Mouse (Mus musculus) large intestine, adult 2 months (tissue): ENCODE results near the gene Strc. TPM values are rescaled to one million over a fixed set of nuclear protein-coding genes. Genes with fewer than 3 reads are reported as not detected.
"Not testable (repeated sequence)": the region's sequence is repeated elsewhere in the genome, so short reads cannot be mapped to it uniquely, and the experiment has no call there.

ENCODE experiments used
- DNase-seq: peaks from one replicate; pipeline ENCODE4 v3.0.0-alpha.2; 2012; ENCODE audit warnings: low read depth, low spot score
- WGBS: fragments of 180-500 bp; shearing (Covaris S2); methylation state at CpG from one replicate; pipeline ENCODE4 v1.1.7; 2018; 5-methylcytosine and 5-hydroxymethylcytosine counted together
- polyA plus RNA-seq: library from polyadenylated mRNA; depleted of rRNA; stranded (reverse); fragments of >200 nt; gene quantifications from 2 replicates; pipeline ENCODE4 v1.2.3, GENCODE M21; 2012; rRNA removed

Gene Strc
- 0.19 and 0.41 TPM in 2 replicates for polyA plus RNA-seq

DNA sequence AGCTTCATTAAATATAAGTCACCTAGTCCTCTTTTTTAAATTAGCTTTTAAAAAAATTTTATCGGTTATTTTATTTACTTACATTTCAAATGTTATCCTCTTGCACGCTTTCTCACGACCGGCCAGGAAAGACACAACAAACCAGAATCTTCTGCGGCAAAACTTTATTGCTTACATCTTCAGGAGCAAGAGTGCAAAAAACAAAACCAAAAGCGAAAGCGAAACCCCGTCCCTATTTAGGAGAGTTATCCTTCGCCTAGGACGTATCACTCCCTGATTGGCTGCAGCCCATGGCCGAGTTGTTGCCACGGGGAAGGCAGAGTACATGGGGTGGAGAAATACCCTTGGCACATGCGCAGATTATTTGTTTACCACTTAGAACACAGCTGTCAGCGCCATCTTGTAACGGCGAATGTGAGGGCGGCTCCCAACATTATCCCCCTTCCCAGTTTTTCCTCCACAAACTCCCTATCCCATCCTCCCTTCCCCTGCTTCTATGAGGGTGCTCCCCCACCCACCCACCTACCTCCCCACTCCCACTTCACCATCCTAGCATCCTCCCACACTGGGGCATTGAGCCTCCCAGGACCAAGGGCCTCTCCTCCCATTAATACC is at the start of gene Strc:
Strc (minus strand) TSS at position 208 of the 615 bp plus-strand sequence.
- not testable (repeated sequence) for DNase-seq
- WGBS, result 93% methylated on average over 17 of the region's 17 CpGs

- no peak for DNase-seq
- WGBS, result 98% methylated on average over 1 of the region's 1 CpGs
Measured at GRCm38 (mm10) chr2:121434854-121435253, 47.9 kb upstream of the Strc start.

- no peak for DNase-seq
- WGBS, result 85% methylated on average over 2 of the region's 2 CpGs
Measured at GRCm38 (mm10) chr2:121425890-121426289, 38.9 kb upstream of the Strc start.

DNA sequence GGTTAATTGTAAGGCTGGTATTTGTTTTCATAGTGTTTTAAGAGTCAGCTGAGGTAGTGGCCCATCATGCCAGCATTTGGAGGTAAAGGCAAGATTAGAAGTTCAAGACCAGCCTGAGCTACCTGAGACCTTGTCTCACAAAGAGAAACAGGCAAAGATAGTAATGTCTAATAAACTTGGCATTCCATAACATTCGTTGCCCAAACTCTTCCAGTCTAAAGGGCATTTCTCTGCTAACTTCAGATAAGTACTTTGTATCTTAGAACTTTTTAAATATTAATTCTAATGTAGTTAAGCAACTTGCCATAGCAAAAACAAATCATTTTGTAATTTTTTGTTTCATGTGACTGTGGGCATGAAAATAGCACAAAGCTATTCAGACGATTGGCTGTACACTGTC is 36.2 kb upstream of the Strc start:
- no peak for DNase-seq
- WGBS, result 84% methylated on average over 2 of the region's 2 CpGs

DNA sequence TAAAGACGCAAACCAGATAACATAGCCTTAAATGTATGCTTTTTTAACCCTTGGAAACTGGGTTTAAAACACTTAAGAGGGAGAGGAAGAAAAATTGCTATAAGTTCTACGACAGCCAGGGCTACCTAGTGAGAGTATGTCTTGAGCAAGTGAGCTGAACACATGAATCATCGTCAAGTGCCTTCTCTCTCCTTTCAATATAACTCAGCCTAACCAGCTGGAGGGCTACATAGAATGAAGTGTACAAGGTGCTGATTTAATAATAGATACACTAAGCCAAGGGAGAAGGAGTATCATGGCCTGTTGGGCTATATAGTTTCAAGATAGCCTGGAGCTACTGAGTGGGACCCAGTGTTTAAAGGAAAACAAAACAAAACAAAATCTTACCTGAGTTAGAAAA is 31.5 kb upstream of the Strc start:
- 58% methylated on average over 3 of the region's 3 CpGs for WGBS
- DNase-seq, result no peak

GRCm38 (mm10) chr2:121416356-121416755 is 29.4 kb upstream of the Strc start:
- DNase-seq, result no peak
- 46% methylated on average over 6 of the region's 6 CpGs for WGBS

DNA sequence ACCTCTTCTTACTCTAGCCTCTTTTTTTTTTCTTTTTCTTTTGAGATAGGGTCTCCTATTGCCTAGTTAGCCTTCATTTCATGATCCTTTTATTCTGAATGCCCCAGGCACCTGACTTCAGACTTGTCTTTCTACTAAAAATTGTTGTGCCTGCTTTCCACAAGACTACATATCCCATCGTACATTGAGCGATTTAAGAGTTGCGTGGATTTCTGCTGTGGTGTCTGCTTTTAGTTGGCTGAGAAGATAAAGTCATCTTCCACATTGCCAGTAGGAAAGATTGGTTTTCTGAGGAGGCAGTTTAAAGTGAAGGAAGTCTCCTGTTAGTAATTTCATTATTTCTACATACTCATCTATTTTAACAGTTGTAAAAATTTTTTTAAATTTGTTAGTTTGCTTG is 28.6 kb upstream of the Strc start:
- DNase-seq, result no peak
- 71% methylated on average over 3 of the region's 3 CpGs for WGBS

- WGBS, result 27% methylated on average over 3 of the region's 3 CpGs
- no peak for DNase-seq
Measured at GRCm38 (mm10) chr2:121415103-121415502, 28.1 kb upstream of the Strc start.

DNA sequence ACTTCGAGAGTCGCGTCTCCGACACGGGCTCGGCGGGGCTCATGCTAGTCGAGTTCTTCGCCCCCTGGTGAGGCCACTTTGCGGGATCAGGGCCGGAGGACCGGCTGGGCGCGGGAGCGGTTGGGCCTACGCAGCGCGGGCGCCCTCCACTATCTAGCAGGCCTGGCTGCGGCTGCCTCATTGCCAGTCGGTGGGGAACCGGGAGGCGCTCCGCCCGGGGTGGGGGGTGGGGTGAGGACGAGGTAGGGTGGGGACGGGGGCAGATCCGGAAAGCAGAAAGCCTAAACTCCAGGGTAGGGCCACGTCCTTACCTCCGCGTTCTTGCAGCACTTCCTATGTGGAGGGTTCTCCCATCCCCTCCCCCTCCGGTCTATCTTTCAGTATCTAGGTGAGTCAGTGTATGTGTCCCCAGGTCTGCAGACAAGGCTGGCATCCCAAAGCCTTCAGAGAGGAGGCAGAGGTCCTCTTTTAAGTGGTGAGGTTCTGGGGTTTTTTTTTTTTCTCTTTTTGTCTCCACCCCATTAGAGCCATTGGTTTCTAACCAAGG is 27.2 kb upstream of the Strc start:
- no peak for DNase-seq
- under 1% methylated on average over 32 of the region's 32 CpGs for WGBS

GRCm38 (mm10) chr2:121413387-121414042 is 26.5 kb upstream of the Strc start, which contains the start of the genes Pdia3 and Catsper2:
Gene Pdia3 (plus strand): TSS chr2:121413775.
Gene Catsper2 (minus strand): TSS chr2:121413792.
- no peak for DNase-seq
- WGBS, result 1% methylated on average over 65 of the region's 68 CpGs

- 6% methylated on average over 4 of the region's 4 CpGs for WGBS
Measured at GRCm38 (mm10) chr2:121412843-121413386, 25.9 kb upstream of the Strc start.

DNA sequence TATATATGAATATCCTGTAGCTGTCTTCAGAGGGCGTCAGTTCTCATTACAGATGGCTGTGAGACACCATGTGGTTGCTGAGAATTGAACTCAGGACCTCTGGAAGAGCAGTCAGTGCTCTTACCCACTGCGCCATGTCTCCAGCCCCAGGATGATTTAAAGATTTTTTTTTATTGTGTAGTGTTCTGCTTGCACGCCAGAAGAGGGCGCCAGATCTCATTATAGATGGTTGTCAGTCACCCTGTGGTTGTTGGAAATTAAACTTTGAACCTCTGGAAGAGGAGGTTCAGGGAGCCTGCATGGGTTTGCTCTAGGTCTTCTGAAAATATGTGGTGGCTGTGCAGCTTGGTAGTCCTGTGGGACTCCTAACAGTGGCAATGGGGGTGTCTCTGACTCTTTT is 21.2 kb upstream of the Strc start:
- DNase-seq, result no peak
- WGBS, result 31% methylated on average over 4 of the region's 4 CpGs

More at GRCm38 (mm10) chr2:121412843-121413386, 25.9 kb upstream of the Strc start:
- DNase-seq, result no peak

GRCm38 (mm10) chr2:121403296-121403695 is 16.3 kb upstream of the Strc start:
- no peak for DNase-seq

DNA sequence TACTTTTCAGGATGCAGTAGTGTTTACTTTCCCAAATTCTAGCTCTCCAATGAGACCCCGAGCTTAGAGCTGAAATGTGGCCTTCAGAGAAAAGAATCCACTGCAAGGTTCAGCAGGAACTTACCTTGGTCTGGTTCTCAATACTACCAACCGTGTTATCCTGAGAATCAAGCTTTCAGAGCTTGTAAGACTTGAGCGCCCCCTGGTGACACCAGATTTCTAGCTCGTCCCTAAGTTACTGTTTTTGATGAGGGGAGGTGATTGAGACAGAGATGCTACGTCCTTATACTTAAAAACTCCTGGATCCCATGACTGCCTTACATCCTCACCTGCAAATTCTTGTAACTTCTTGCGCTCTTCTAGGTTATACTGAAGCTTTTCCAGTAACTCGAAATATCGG is 9.7 kb upstream of the Strc start:
- 14% methylated on average over 8 of the region's 8 CpGs for WGBS
- peak; percentile 72 for DNase-seq

GRCm38 (mm10) chr2:121374766-121375165 is 12.2 kb downstream of the Strc start:
- no peak for DNase-seq
- WGBS, result 45% methylated on average over 2 of the region's 2 CpGs

- WGBS, result 64% methylated on average over 3 of the region's 3 CpGs
- no peak for DNase-seq
Measured at GRCm38 (mm10) chr2:121372266-121372665, 14.7 kb downstream of the Strc start.

DNA sequence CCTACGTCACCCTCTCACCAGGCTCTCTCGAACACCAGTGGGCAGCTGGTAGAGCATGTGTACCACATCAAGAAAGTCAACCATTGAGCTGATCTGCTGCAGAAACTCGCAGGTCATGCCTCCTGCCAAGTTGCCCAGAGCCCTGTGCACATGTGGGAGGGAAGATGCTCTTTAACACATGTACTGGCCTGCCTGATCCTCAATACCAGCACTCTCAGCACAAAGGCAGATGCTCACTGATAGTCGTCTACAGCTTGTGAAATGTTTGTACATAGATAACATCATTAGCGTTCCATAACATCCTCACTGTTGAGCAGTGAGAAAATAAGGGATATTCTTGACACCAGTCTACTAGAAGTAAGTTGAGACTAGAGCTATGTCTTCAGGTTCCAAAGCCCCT is 16.0 kb downstream of the Strc start:
- no peak for DNase-seq
- WGBS, result 74% methylated on average over 5 of the region's 5 CpGs

GRCm38 (mm10) chr2:121368831-121369230 is 18.1 kb downstream of the Strc start:
- WGBS, result 80% methylated on average over 2 of the region's 2 CpGs
- DNase-seq, result no peak

- WGBS, result 72% methylated on average over 3 of the region's 3 CpGs
- no peak for DNase-seq
Measured at GRCm38 (mm10) chr2:121363656-121364055, 23.3 kb downstream of the Strc start.

DNA sequence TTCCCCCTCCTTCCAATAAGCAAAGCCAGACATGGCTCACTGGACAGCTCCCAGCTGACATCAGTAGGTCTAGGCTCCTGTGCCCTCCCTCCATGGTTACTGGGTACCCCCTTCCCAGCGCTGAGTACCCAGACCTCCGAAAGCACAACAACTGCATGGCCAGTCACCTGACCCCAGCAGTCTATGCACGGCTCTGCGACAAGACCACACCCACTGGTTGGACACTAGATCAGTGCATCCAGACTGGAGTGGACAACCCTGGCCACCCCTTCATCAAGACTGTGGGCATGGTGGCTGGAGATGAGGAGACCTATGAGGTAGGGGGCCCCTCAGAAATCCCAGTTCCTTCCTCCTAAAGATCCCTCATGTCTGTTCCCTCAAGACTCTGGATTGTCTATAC is 27.5 kb downstream of the Strc start:
- DNase-seq, result no peak
- WGBS, result 37% methylated on average over 4 of the region's 4 CpGs

DNA sequence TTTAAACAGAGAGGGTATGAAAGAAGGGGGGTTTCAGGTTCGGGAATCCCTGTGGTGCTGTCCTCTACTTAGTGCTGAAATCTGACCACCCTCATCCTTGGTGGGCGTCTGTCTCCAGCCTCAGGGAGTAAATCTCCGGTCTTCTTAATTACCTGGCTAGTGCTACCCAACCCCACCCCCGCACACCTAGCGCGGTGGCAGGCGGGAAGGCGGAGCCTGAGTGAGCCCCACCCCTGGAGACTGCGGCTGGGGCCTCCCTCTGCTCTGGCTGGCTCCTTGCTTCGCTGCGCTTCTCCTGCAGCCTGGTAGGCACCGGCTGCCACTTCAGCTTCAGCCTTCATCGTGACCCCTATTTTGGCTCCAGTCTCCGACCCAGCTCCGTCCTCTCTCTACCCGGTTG is 28.6 kb downstream of the Strc start:
- 1% methylated on average over 16 of the region's 16 CpGs for WGBS
- DNase-seq, result no peak
